Mouse (Mus musculus) neural tube, embryonic 15.5 days (tissue): ENCODE measurements around the gene Simc1. TPM values are rescaled to one million over a fixed set of nuclear protein-coding genes. Genes with fewer than 3 reads are reported as not detected.

Experiments
- ATAC-seq: fragments of 200-750 bp; cut with Nextera tagmentation; 2 replicates; pipeline ENCODE4 v1.8.0; 2017; ENCODE audit warnings: mild to moderate bottlenecking, moderate TSS enrichment, moderate library complexity; ENCODE audit not compliant: low FRiP score
- H3K27ac ChIP-seq: fragments of 300-500 bp; sonication (generic); replicated peaks from 2 replicates; pipeline ENCODE4 v1.5.1; 2015; ENCODE audit warnings: mild to moderate bottlenecking, inconsistent platforms
- H3K27me3 ChIP-seq: fragments of 300-500 bp; sonication (generic); replicated peaks from 2 replicates; pipeline ENCODE4 v1.6.1; 2015; ENCODE audit warnings: inconsistent platforms
- H3K36me3 ChIP-seq: fragments of 300-500 bp; sonication (generic); 2 replicates; pipeline ENCODE4 v1.6.1; 2015; ENCODE audit warnings: inconsistent platforms
- H3K4me1 ChIP-seq: fragments of 300-500 bp; sonication (generic); 2 replicates; pipeline ENCODE4 v1.6.1; 2015; ENCODE audit warnings: inconsistent platforms
- H3K4me2 ChIP-seq: fragments of 300-500 bp; sonication (generic); 2 replicates; pipeline ENCODE4 v1.6.1; 2015; ENCODE audit warnings: inconsistent platforms, mild to moderate bottlenecking, moderate library complexity
- H3K4me3 ChIP-seq: fragments of 300-500 bp; sonication (generic); replicated peaks from 2 replicates; pipeline ENCODE4 v1.5.1; 2015; ENCODE audit warnings: mild to moderate bottlenecking, inconsistent platforms
- H3K9ac ChIP-seq: fragments of 300-500 bp; sonication (generic); replicated peaks from 2 replicates; pipeline ENCODE4 v1.6.1; 2015; ENCODE audit warnings: mild to moderate bottlenecking, inconsistent platforms
- H3K9me3 ChIP-seq: fragments of 300-500 bp; sonication (generic); replicated peaks from 2 replicates; pipeline ENCODE4 v1.6.1; 2016; ENCODE audit warnings: inconsistent platforms
- WGBS: fragments of 180-500 bp; shearing (Covaris S2); methylation state at CpG from one replicate; pipeline ENCODE4 v1.1.7; 2015; ENCODE audit warnings: mixed read lengths; 5-methylcytosine and 5-hydroxymethylcytosine counted together
- polyA plus RNA-seq: library from polyadenylated mRNA; unstranded; fragments of >200 nt; fragmentation: Nextera tagmentation; extraction: Ambion mirVana; gene quantifications from 2 replicates; pipeline ENCODE4 v1.2.1, GENCODE M21; 2015

The Simc1 gene
- polyA plus RNA-seq, 1 experiment from 2014 or later = 19.8 TPM

- WGBS = 86% methylated on average over 4 of the region's 4 CpGs
- Histone ChIP-seq H3K9me3 (no peaks in the 10 kb centered on the region), H3K9ac (no peak overlapping the region), H3K36me3 (no peaks in the 10 kb centered on the region), H3K27me3 (no peaks in the 10 kb centered on the region), H3K4me2 (no peak overlapping the region), H3K4me3 (no peak overlapping the region), H3K4me1 (peaks cover 13% of the 10 kb centered on the region), H3K27ac (no peak overlapping the region)
- no peak for ATAC-seq
These were observed 67.2 kb downstream of the Simc1 start for GRCm38 (mm10) chr13:54570736-54571135.

- Histone ChIP-seq H3K9me3 (no peaks in the 10 kb centered on the region), H3K27me3 (no peaks in the 10 kb centered on the region), H3K27ac (no peak overlapping the region), H3K36me3 (peaks cover 1% of the 10 kb centered on the region; the same call in 1 of the 2 replicates), H3K4me3 (no peak overlapping the region), H3K4me2 (no peak overlapping the region), H3K4me1 (peaks cover 19% of the 10 kb centered on the region), H3K9ac (no peak overlapping the region)
- WGBS = 26% methylated on average over 2 of the region's 2 CpGs
- ATAC-seq = no peak
These were observed 68.1 kb downstream of the Simc1 start for GRCm38 (mm10) chr13:54571637-54572036.

GRCm38 (mm10) chr13:54572621-54573020 lies 69.0 kb downstream of the Simc1 start:
- Histone ChIP-seq H3K4me1 (peaks cover 29% of the 10 kb centered on the region), H3K27ac (no peak overlapping the region), H3K4me3 (no peak overlapping the region), H3K27me3 (no peaks in the 10 kb centered on the region), H3K9ac (no peak overlapping the region), H3K4me2 (no peak overlapping the region), H3K9me3 (no peaks in the 10 kb centered on the region), H3K36me3 (peaks cover 9% of the 10 kb centered on the region)
- WGBS = 84% methylated on average over 4 of the region's 4 CpGs
- no peak for ATAC-seq

GRCm38 (mm10) chr13:54574854-54575481 lies 71.4 kb downstream of the Simc1 start, which contains the start of gene Arl10:
Arl10 (plus strand) TSS chr13:54575015.
- H3K4me2 ChIP-seq = peak within 1 kb of the TSS; percentile 88
- no peaks in the 10 kb centered on the region for H3K27me3 ChIP-seq
- no peaks in the 10 kb centered on the region for H3K9me3 ChIP-seq
- H3K36me3 ChIP-seq = peaks cover 27% of the 10 kb centered on the region
- peak within 1 kb of the TSS; percentile 86 for H3K27ac ChIP-seq
- WGBS = under 1% methylated on average over 54 of the region's 55 CpGs
- peak; percentile 92 for ATAC-seq
- H3K4me1 ChIP-seq = peaks cover 42% of the 10 kb centered on the region
- peak within 1 kb of the TSS; percentile 97 for H3K9ac ChIP-seq
- peak within 1 kb of the TSS; percentile 100 for H3K4me3 ChIP-seq

GRCm38 (mm10) chr13:54575489-54575888 lies 71.9 kb downstream of the Simc1 start:
- no peaks in the 10 kb centered on the region for H3K27me3 ChIP-seq
- no peaks in the 10 kb centered on the region for H3K9me3 ChIP-seq
- peak overlapping the region; percentile 97 for H3K9ac ChIP-seq
- peaks cover 30% of the 10 kb centered on the region for H3K36me3 ChIP-seq
- peak overlapping the region; percentile 88 for H3K4me2 ChIP-seq
- peaks cover 42% of the 10 kb centered on the region for H3K4me1 ChIP-seq
- peak; percentile 26; the same call in 1 of the 2 replicates for ATAC-seq
- peak overlapping the region; percentile 86 for H3K27ac ChIP-seq
- H3K4me3 ChIP-seq = peak overlapping the region; percentile 100
- WGBS = 3% methylated on average over 19 of the region's 19 CpGs

- Histone ChIP-seq H3K4me2 (peak overlapping the region; percentile 11; the same call in 1 of the 2 replicates), H3K4me1 (peaks cover 46% of the 10 kb centered on the region), H3K27ac (no peak overlapping the region), H3K9ac (no peak overlapping the region; the same call in 1 of the 2 replicates), H3K36me3 (peaks cover 51% of the 10 kb centered on the region), H3K4me3 (no peak overlapping the region), H3K27me3 (no peaks in the 10 kb centered on the region), H3K9me3 (no peaks in the 10 kb centered on the region)
- WGBS = 78% methylated on average over 21 of the region's 21 CpGs
- ATAC-seq = no peak
These were observed 74.3 kb downstream of the Simc1 start for GRCm38 (mm10) chr13:54577652-54578507.

- Histone ChIP-seq H3K4me3 (no peak overlapping the region), H3K27ac (no peak overlapping the region), H3K4me1 (peaks cover 30% of the 10 kb centered on the region), H3K4me2 (no peak overlapping the region), H3K36me3 (peaks cover 84% of the 10 kb centered on the region), H3K27me3 (no peaks in the 10 kb centered on the region), H3K9ac (no peak overlapping the region), H3K9me3 (no peaks in the 10 kb centered on the region)
- no peak for ATAC-seq
- WGBS = 86% methylated on average over 2 of the region's 2 CpGs
These were observed 77.8 kb downstream of the Simc1 start for GRCm38 (mm10) chr13:54581385-54581784.

DNA sequence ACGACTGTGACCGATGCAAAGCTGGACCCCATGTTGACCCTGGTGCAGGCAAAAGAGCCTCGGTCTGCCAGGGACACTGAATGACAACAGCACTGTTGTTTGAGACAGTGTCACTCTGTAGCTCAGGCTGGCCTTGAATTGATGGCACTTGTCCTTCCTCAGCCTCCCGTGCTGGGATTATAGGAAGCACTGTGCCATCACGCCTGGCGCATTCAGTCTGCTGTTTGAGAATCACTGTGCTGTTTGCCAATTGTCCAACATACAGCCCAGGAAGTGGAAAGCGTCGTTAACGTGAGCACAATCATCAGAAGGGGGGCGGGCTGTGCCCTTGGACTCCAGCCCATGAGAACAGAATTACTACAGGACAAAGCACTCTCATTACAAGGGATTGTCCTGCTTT lies 78.5 kb downstream of the Simc1 start:
- Histone ChIP-seq H3K4me2 (no peak overlapping the region), H3K36me3 (peaks cover 80% of the 10 kb centered on the region), H3K4me3 (no peak overlapping the region), H3K4me1 (peaks cover 22% of the 10 kb centered on the region), H3K27me3 (no peaks in the 10 kb centered on the region), H3K9me3 (no peaks in the 10 kb centered on the region), H3K9ac (no peak overlapping the region), H3K27ac (peak overlapping the region; percentile 28; the same call in 1 of the 2 replicates)
- ATAC-seq = no peak
- 57% methylated on average over 10 of the region's 10 CpGs for WGBS

GRCm38 (mm10) chr13:54582860-54583259 lies 79.3 kb downstream of the Simc1 start:
- 89% methylated on average over 5 of the region's 5 CpGs for WGBS
- Histone ChIP-seq H3K9me3 (no peaks in the 10 kb centered on the region), H3K9ac (no peak overlapping the region), H3K36me3 (peaks cover 73% of the 10 kb centered on the region), H3K4me1 (peaks cover 15% of the 10 kb centered on the region; the same call in 1 of the 2 replicates), H3K4me2 (no peak overlapping the region), H3K4me3 (no peak overlapping the region), H3K27me3 (no peaks in the 10 kb centered on the region), H3K27ac (no peak overlapping the region)
- no peak for ATAC-seq

DNA sequence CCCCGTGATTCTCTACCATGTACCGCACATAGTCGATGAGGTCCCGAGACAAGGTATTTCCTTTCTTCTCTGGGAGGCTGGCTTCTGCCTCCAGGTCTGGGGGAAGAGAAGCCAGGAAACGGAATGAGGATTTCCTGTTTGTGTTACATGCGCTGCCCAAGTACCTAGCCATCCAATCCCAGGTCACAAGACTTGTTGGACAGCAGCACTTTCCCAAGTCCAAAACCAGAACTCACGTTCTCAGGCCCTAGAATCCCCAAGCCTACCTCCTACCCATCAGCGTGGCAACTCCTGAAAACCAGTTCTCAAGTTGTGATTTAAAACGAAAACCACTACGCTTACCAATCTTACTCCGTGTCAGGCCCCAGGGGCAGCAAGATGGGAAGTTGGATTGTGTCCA lies 82.3 kb downstream of the Simc1 start:
- peaks cover 51% of the 10 kb centered on the region for H3K36me3 ChIP-seq
- 93% methylated on average over 11 of the region's 11 CpGs for WGBS
- H3K4me1 ChIP-seq = peaks cover 20% of the 10 kb centered on the region
- no peaks in the 10 kb centered on the region for H3K27me3 ChIP-seq
- no peaks in the 10 kb centered on the region for H3K9me3 ChIP-seq
- no peak overlapping the region for H3K27ac ChIP-seq
- H3K4me2 ChIP-seq = no peak overlapping the region
- H3K9ac ChIP-seq = no peak overlapping the region
- H3K4me3 ChIP-seq = no peak overlapping the region
- no peak for ATAC-seq

GRCm38 (mm10) chr13:54589414-54589995 lies 85.9 kb downstream of the Simc1 start:
- 1% methylated on average over 24 of the region's 24 CpGs for WGBS
- H3K9ac ChIP-seq = peak overlapping the region; percentile 98
- peak overlapping the region; percentile 94 for H3K4me3 ChIP-seq
- H3K9me3 ChIP-seq = no peaks in the 10 kb centered on the region
- H3K27ac ChIP-seq = peak overlapping the region; percentile 77
- peak; percentile 21; the same call in 1 of the 2 replicates for ATAC-seq
- H3K27me3 ChIP-seq = no peaks in the 10 kb centered on the region
- peak overlapping the region; percentile 80 for H3K4me2 ChIP-seq
- H3K4me1 ChIP-seq = peaks cover 40% of the 10 kb centered on the region
- H3K36me3 ChIP-seq = peaks cover 29% of the 10 kb centered on the region
